Mouse (Mus musculus) inflammation-experienced regulatory T-cells, adult 16 weeks (primary cell): ENCODE measurements around the gene Samd7. TPM values are rescaled to one million over a fixed set of nuclear protein-coding genes. Genes with fewer than 3 reads are reported as not detected.

Experiments
- polyA plus RNA-seq: library from polyadenylated mRNA; unstranded; fragments of 100-300 nt; shearing (Covaris generic); gene quantifications from one replicate; pipeline ENCODE4 v1.2.1, GENCODE M21; 2017

Samd7 gene
- polyA plus RNA-seq = not detected

DNA sequence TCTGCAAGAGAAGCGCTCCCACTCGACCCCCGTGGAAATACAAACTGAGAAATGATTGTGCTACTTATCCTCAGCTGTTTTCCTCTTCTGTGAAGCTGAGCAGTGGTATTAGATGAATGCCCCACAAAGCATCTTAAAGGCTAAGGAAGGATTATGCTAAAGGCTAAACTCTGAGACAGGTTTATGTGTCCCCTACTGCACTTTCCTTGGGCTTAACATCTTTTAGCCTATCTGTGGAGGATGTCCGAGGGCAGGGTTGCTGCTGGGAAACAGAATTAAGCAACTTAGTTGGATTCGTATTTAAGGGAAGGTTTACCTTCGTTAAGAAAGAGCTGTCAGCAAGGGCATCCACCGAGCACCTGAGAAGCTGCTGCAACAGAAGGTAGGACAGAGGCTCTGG is at the start of gene Samd7:
TSS of gene Samd7 (plus strand) at position 288 of the 400 bp plus-strand sequence.

DNA sequence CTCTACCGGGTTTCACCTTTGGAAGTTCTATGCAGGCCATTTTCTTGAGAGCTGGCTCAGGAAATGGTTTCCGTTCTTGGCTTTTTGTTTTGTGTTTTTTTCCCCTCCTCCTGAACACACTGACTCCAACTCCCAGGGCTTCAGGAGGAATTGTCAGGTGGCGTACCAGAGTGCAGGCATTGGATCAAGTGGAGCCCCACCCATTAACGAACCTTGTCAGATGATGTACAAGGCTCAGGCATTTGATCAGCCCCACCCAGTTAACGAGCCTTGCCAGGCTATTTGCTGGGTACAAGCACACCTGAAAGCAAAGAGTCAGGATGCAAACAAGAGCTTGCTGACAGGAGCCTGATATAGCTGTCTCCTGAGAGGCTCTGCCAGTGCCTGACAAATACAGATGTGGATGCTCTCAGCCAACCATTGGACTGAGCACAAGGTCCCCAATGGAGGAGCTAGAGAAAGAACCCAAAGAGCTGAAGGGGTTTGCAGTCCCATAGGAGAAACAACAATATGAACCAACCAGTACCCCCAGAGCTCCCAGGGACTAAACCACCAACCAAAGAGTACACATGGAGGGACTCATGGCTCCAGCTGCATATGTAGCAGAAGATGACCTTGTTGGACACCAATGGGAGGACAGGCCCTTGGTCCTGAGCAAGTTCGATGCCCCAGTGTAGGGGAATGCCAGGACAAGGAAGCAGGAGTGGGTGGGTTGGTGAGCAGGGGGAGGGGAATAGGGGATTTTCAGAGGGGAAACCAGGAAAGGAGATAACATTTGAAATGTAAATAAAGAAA is 46.2 kb upstream of the Samd7 start, which contains the start of gene Lrrc31:
TSS of gene Lrrc31 (minus strand) at position 133 of the 795 bp plus-strand sequence.

DNA sequence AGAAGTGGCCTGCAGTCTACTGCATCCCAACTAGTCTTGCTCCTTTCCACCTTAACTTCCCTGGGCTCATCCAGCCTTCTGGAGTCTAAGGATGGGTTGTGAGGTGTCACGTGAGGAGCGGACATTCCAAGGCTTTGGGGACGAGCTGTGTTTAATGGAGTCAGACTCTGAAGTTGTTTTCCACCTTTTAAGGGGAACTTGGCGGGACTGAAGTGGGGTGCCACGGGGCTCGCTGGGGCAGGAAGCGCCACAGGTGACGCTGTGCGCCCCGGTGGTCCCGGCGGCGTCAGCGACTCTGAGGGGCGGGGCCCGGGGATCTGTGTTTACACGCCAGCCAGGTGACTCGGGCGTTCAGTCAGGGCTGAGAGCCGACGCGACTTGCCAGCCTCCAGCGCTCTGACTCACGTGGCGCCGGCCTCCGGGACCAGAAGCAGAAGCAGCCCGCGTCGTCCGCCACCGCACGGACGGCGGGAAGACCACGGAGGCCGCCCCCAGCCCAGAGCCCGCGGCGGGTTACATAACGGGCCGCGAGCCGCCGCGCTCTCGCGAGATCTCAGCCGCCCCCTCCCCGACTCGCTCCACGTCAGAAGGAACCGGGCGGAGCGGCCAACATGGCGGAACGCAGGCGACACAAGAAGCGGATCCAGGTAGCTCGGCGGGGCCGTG is 46.8 kb downstream of the Samd7 start, which contains the start of gene Sec62:
TSS of gene Sec62 (plus strand) at position 139 of the 666 bp plus-strand sequence.

Other genes starting within 250 kb of the Samd7 start
- gene Mecom, start 198.3 kb upstream of the Samd7 start, polyA plus RNA-seq = not detected
- 0.39 TPM for gene Actrt3, start 146.4 kb upstream of the Samd7 start, polyA plus RNA-seq
- gene Mynn, start 144.2 kb upstream of the Samd7 start, polyA plus RNA-seq = 61.9 TPM
- gene Lrriq4, start 101.8 kb upstream of the Samd7 start, polyA plus RNA-seq = not detected
- 0.16 TPM for gene Lrrc34, start 98.4 kb upstream of the Samd7 start, polyA plus RNA-seq
- gene Lrrc31, start 46.5 kb upstream of the Samd7 start, polyA plus RNA-seq = not detected
- 88.9 TPM for gene Sec62, start 46.6 kb downstream of the Samd7 start, polyA plus RNA-seq
- 5.5 TPM for gene Gpr160, start 109.7 kb downstream of the Samd7 start, polyA plus RNA-seq
- gene Phc3, start 223.1 kb downstream of the Samd7 start, polyA plus RNA-seq = 41.0 TPM
- gene Prkci, start 249.5 kb downstream of the Samd7 start, polyA plus RNA-seq = 3.2 TPM